Mouse (Mus musculus): Measurements from ENCODE around the gene Aak1. TPM values are rescaled to one million over a fixed set of nuclear protein-coding genes. Genes with fewer than 3 reads are reported as not detected.
"Not testable (repeated sequence)": the region's sequence is repeated elsewhere in the genome, so short reads cannot be mapped to it uniquely, and the experiment has no call there.

Gene Aak1
- polyA plus RNA-seq, 1 experiment, result 11.5 TPM

DNA sequence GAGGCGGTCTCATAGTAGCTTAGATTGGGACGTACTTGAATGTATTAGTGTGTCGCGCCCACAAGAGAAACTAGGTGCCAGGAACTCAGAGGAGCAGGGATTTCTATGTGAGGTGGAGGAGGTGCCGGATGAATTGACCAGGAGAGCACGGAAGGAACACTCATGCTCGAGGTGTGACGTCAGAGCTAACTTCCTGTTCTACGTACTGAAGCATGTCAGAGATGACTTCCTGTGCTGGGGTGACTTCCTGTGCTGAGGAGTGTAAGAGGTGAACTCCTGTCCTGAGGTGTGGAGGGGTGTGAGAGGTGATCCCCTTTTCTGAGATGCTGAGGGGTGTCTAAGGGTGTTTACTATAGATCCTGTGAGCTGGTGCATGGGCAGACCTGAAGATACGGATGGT, 22.5 kb downstream of the Aak1 start:
- no peak overlapping the region for H3K4me2 ChIP-seq (ENCODE audit: low read depth)
- TF ChIP-seq MYOG (IDR thresholded peaks at IDR 0.05; ENCODE audit: control insufficient read depth in 1 of 3, insufficient read depth in 1 of 3, insufficient read length in 2 of 3, low read depth in 2 of 3), result no peak
- no peak for TF ChIP-seq CEBPB (IDR thresholded peaks at IDR 0.05; ENCODE audit: insufficient read depth, poor library complexity, severe bottlenecking)
- TF ChIP-seq MAX (IDR thresholded peaks at IDR 0.05; ENCODE audit: low read depth), result no peak
- TF ChIP-seq TCF12 (IDR thresholded peaks at IDR 0.05; ENCODE audit: insufficient read depth, poor library complexity, severe bottlenecking), result no peak
- TF ChIP-seq SRF (IDR thresholded peaks at IDR 0.05; ENCODE audit: control insufficient read depth, insufficient read length, low read depth), result no peak
- no peak for TF ChIP-seq TCF3 (IDR thresholded peaks at IDR 0.05; ENCODE audit: insufficient read length, low read depth)
- no peak for TF ChIP-seq USF1 (IDR thresholded peaks at IDR 0.05; ENCODE audit: low read depth)
- no peak for TF ChIP-seq E2F4 (IDR thresholded peaks at IDR 0.05; ENCODE audit: insufficient read depth)
- no peak for TF ChIP-seq MYOD1 (IDR thresholded peaks at IDR 0.05; ENCODE audit: control insufficient read depth in 1 of 3, insufficient read length in 2 of 3, low read depth in 2 of 3)
- no peak for TF ChIP-seq POLR2A (IDR thresholded peaks at IDR 0.05; ENCODE audit: insufficient read length, low read depth)
- no peak for TF ChIP-seq POLR2AphosphoS2 (IDR thresholded peaks at IDR 0.05; ENCODE audit: insufficient read length, low read depth)
- TF ChIP-seq REST (IDR thresholded peaks at IDR 0.05; ENCODE audit: insufficient read depth, insufficient read length), result no peak
- no peak overlapping the region for H3K4me3 ChIP-seq
- peaks cover 66% of the 10 kb centered on the region for H3K79me2 ChIP-seq (ENCODE audit: control insufficient read depth, insufficient read depth)
- H3ac ChIP-seq (ENCODE audit: control insufficient read depth, insufficient read length), result no peak overlapping the region
- no peaks in the 10 kb centered on the region for H3K27me3 ChIP-seq (ENCODE audit: control insufficient read depth, insufficient read depth, insufficient read length)
- H3K36me3 ChIP-seq (ENCODE audit: control insufficient read depth, insufficient read depth), result peaks cover 9% of the 10 kb centered on the region

DNA sequence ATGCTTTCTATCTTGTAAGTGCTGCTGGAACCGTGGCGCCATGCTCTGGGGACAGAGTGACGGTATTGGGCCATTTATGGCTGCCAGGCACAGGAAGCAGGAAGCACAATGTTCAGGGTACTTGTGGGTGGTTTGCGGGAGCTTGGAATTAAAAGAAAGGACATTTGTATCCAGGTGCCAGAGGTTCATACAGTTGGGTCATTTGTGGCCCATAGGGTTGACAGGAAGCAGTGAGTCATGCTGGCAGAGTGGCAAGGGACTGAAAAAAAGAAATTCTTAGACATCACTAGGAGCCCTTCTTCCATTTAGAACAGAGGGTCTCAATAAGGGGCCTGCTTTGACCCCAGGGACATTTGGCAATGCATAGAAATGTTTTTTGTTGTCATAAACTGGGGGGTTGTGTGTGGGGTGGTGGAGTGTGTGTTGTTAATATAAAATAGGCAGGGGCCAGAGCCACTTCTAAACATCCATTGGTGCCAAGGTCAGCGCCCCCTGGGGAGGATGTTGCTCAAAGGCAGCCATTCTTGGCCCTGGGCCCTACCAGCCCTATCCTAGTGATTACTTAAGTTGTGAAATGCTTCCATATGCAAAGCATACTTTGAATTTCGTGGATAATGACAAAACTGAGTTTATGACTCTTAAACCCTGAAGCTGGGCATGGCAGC, 25.5 kb downstream of the Aak1 start:
- Histone ChIP-seq H3K4me2 (ENCODE audit: low read depth) (no peak overlapping the region), H3K27me3 (ENCODE audit: control insufficient read depth, insufficient read depth, insufficient read length) (no peaks in the 10 kb centered on the region), H3K36me3 (ENCODE audit: control insufficient read depth, insufficient read depth) (peaks cover 5% of the 10 kb centered on the region), H3ac (ENCODE audit: control insufficient read depth, insufficient read length) (no peak overlapping the region), H3K79me2 (ENCODE audit: control insufficient read depth, insufficient read depth) (peaks cover 52% of the 10 kb centered on the region), H3K4me3 (no peak overlapping the region)
- TF ChIP-seq MYOG (IDR thresholded peaks at IDR 0.05; ENCODE audit: control insufficient read depth in 1 of 3, insufficient read depth in 1 of 3, insufficient read length in 2 of 3, low read depth in 2 of 3) (no peak), MYOD1 (IDR thresholded peaks at IDR 0.05; ENCODE audit: control insufficient read depth in 1 of 3, insufficient read length in 2 of 3, low read depth in 2 of 3) (no peak), CEBPB (IDR thresholded peaks at IDR 0.05; ENCODE audit: insufficient read depth, poor library complexity, severe bottlenecking) (no peak), POLR2A (IDR thresholded peaks at IDR 0.05; ENCODE audit: insufficient read length, low read depth) (no peak), E2F4 (IDR thresholded peaks at IDR 0.05; ENCODE audit: insufficient read depth) (no peak), MAX (IDR thresholded peaks at IDR 0.05; ENCODE audit: low read depth) (no peak), POLR2AphosphoS2 (IDR thresholded peaks at IDR 0.05; ENCODE audit: insufficient read length, low read depth) (no peak), REST (IDR thresholded peaks at IDR 0.05; ENCODE audit: insufficient read depth, insufficient read length) (no peak), TCF12 (IDR thresholded peaks at IDR 0.05; ENCODE audit: insufficient read depth, poor library complexity, severe bottlenecking) (no peak), TCF3 (IDR thresholded peaks at IDR 0.05; ENCODE audit: insufficient read length, low read depth) (no peak), USF1 (IDR thresholded peaks at IDR 0.05; ENCODE audit: low read depth) (no peak), SRF (IDR thresholded peaks at IDR 0.05; ENCODE audit: control insufficient read depth, insufficient read length, low read depth) (no peak)

DNA sequence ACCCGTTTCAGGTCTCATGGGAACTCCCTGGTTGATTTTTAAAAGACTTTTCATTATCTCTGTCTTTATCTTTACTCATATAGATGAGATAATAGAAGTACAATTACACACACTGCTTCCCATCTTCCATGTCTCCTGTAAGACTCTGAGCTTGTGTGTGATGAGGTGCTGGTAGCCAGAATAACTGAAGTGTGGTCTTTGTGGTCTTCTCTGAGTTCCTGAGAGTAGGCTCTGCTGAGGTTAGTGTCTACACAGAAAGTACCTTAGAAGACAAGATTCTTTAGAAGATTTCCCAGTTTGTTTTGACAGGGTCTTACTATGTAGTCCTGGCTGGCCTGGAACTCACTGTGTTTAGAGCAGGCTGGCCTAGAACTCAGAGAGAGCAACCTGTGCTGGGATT, 27.1 kb downstream of the Aak1 start:
- Histone ChIP-seq H3K79me2 (ENCODE audit: control insufficient read depth, insufficient read depth) (peaks cover 37% of the 10 kb centered on the region), H3K4me2 (ENCODE audit: low read depth) (no peak overlapping the region), H3K36me3 (ENCODE audit: control insufficient read depth, insufficient read depth) (no peaks in the 10 kb centered on the region), H3K4me3 (no peak overlapping the region), H3ac (ENCODE audit: control insufficient read depth, insufficient read length) (no peak overlapping the region), H3K27me3 (ENCODE audit: control insufficient read depth, insufficient read depth, insufficient read length) (no peaks in the 10 kb centered on the region)
- TF ChIP-seq E2F4 (IDR thresholded peaks at IDR 0.05; ENCODE audit: insufficient read depth) (no peak), MYOG (IDR thresholded peaks at IDR 0.05; ENCODE audit: control insufficient read depth in 1 of 3, insufficient read depth in 1 of 3, insufficient read length in 2 of 3, low read depth in 2 of 3) (no peak), MAX (IDR thresholded peaks at IDR 0.05; ENCODE audit: low read depth) (no peak), CEBPB (IDR thresholded peaks at IDR 0.05; ENCODE audit: insufficient read depth, poor library complexity, severe bottlenecking) (no peak), TCF3 (IDR thresholded peaks at IDR 0.05; ENCODE audit: insufficient read length, low read depth) (no peak), USF1 (IDR thresholded peaks at IDR 0.05; ENCODE audit: low read depth) (no peak), TCF12 (IDR thresholded peaks at IDR 0.05; ENCODE audit: insufficient read depth, poor library complexity, severe bottlenecking) (no peak), POLR2AphosphoS2 (IDR thresholded peaks at IDR 0.05; ENCODE audit: insufficient read length, low read depth) (no peak), SRF (IDR thresholded peaks at IDR 0.05; ENCODE audit: control insufficient read depth, insufficient read length, low read depth) (no peak), MYOD1 (IDR thresholded peaks at IDR 0.05; ENCODE audit: control insufficient read depth in 1 of 3, insufficient read length in 2 of 3, low read depth in 2 of 3) (no peak), POLR2A (IDR thresholded peaks at IDR 0.05; ENCODE audit: insufficient read length, low read depth) (no peak), REST (IDR thresholded peaks at IDR 0.05; ENCODE audit: insufficient read depth, insufficient read length) (no peak)

DNA sequence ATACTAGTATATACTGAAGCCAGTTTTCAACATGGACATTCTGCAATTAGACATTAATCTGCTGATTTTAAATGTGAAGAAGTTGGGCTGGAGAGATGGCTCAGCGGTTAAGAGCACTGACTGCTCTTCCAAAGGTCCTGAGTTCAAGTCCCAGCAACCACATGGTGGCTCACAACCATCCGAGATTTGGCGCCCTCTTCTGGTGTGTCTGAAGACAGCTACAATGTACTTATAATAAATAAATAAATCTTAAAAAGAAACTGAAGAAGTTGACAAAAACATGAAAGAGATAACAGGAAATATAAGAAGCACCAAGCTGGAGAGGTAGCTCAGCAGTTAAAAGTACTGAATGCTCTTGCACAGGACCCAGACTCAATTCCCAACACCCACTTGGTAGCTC, 29.3 kb downstream of the Aak1 start:
- not testable (repeated sequence) for H3ac ChIP-seq (ENCODE audit: control insufficient read depth, insufficient read length); H3K27me3 ChIP-seq (ENCODE audit: control insufficient read depth, insufficient read depth, insufficient read length); H3K4me3 ChIP-seq; H3K36me3 ChIP-seq (ENCODE audit: control insufficient read depth, insufficient read depth); H3K4me2 ChIP-seq (ENCODE audit: low read depth)
- H3K79me2 ChIP-seq (ENCODE audit: control insufficient read depth, insufficient read depth), result peaks cover 16% of the 10 kb centered on the region

DNA sequence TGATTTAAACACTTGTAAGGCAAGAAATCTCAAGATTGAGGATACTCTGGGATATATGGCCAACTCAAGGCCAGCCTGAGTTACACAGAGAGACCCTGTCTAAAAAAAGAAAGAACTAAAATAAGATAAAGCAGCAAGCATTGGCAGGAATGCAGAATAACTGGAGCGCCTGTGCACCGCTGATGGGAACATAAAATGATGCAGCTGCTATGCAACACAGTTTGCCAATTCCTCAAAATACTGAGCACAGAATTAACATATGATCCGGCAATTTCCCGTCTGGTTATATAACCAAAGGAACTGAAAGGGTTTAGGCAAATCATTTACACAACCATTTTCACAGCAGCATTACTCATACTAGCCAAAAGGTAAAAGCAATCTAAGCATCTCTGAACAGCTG, 30.0 kb downstream of the Aak1 start:
- H3K36me3 ChIP-seq (ENCODE audit: control insufficient read depth, insufficient read depth), result no peaks in the 10 kb centered on the region
- no peak overlapping the region for H3K4me3 ChIP-seq
- no peaks in the 10 kb centered on the region for H3K27me3 ChIP-seq (ENCODE audit: control insufficient read depth, insufficient read depth, insufficient read length)
- no peak overlapping the region for H3ac ChIP-seq (ENCODE audit: control insufficient read depth, insufficient read length)
- TF ChIP-seq MYOD1 (IDR thresholded peaks at IDR 0.05; ENCODE audit: control insufficient read depth in 1 of 3, insufficient read length in 2 of 3, low read depth in 2 of 3) (peak in 1 of 3 experiments; percentile 21), MYOG (IDR thresholded peaks at IDR 0.05; ENCODE audit: control insufficient read depth in 1 of 3, insufficient read depth in 1 of 3, insufficient read length in 2 of 3, low read depth in 2 of 3) (peak in 1 of 3 experiments; percentile 72), TCF3 (IDR thresholded peaks at IDR 0.05; ENCODE audit: insufficient read length, low read depth) (no peak), E2F4 (IDR thresholded peaks at IDR 0.05; ENCODE audit: insufficient read depth) (no peak)
- H3K79me2 ChIP-seq (ENCODE audit: control insufficient read depth, insufficient read depth), result peaks cover 13% of the 10 kb centered on the region
- H3K4me2 ChIP-seq (ENCODE audit: low read depth), result no peak overlapping the region
